Mouse (Mus musculus): ENCODE measurements at regions not wholly inside any gene's neighbourhood (a gene's known extent, or its start where the extent isn't known, plus 50 kb on each side); places are given as distances from the start of the nearest gene placed in this dataset.

DNA sequence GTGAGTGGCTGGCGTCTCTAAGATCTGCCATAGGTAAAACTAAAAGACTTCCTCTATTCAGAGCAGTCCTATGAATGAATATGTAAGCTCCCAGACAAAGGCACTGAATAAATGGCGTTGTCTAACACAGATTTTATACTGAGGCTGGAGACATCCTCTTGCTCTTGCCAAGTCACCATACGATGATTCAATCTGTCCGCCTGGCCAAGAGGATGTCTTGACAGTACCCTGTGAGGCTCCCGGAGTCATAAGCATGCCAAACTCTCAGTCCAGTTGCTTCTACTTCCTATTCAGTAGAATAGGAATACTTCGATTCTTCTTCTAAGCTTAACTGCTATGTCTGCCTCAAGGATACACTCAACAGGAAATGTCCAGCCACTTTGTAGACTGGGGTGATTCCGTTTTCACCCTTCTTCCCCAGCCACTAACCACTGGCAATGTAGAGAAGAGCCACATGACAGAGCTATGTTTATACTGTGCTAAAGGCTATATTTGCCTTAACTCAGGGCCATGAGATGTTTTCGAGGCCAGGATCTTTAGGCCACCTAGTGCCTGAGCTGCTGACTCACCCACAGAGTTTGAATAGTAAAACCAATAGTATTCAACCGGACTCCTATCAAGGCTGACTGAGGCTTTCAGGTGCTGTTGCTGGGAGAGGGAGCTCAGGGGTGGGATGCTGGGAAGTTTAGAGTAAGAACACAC, 188.7 kb upstream of the Atp5g3 start:
- DNase-seq (ENCODE audit: low read depth, low spot score): no peak

DNA sequence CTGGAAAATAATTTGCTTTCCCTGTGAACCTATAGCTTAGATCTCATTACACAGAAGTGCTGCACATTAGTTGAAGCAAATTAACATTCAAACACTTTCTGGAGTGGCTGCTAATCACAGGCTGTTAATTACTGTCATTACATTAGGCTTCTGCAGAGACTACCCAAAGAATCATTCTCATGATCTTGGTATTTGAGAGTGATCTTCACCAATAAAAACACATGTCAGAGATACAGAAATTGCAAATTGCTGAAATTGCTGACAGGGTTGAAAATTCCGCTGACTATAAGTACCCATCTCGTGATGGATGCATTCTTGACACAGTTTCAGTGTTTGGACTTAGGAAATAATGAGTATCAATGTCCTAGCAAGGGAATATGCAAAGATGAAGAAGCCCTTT, 185.7 kb upstream of the Atp5g3 start:
- DNase-seq (ENCODE audit: low read depth, low spot score): no peak

DNA sequence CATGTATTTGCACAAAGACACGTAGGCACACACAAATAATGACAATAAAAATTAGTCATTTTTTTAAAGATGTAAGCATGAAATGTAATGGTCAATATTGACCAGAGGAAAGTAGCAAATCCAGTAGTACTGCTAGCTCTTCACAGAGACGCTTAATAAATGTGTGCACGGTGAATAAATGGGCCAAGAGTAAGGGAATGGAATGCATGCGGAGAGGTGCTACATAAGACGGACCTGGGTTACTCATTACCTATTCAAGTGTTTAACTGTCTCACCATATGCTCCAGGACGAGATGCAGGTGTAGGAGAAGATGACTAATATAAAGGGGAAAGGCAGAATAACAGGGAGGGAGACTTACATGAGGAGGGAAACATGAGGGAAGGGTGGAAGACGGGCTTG, 182.4 kb upstream of the Atp5g3 start:
- no peak for DNase-seq (ENCODE audit: low read depth, low spot score)

DNA sequence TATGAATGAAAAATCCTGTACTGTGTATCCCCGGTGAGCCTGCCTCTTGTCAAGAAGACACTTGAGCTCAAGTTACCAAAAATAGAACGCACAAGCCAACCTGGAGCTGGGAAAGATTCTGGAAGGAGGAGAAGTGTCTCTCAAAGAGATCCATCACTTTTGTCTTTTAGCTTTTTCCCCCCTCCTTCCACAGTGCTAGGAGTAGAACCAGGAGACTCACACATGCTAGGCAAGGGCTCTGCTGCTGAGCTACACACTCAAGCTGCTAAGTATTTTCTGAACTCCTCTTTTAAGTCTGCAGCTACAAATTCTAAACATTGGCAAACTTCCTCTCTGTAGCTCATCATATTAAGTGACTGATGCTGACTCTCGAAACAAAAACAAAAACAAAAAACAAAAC, 176.2 kb upstream of the Atp5g3 start:
- DNase-seq (ENCODE audit: low read depth, low spot score): no peak

DNA sequence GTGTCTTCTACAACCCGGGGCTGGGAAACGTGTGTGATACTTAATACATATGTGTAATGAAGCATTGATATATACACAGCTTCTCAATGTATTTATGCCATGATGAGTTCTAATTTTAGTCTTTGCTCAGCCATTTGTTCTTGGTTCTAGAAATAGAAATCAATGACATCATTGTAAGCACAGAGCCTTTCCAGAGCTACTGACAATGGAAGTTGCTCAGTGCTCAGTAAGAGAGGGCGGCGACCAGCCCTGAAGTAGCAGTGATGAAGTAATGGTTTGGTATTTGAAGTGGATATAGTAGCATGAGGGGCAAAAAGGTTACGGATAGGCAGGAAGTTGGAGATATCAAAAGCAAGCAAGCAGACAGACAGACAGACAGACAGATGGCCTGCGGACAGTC, 173.8 kb upstream of the Atp5g3 start:
- DNase-seq (ENCODE audit: low read depth, low spot score): no peak

DNA sequence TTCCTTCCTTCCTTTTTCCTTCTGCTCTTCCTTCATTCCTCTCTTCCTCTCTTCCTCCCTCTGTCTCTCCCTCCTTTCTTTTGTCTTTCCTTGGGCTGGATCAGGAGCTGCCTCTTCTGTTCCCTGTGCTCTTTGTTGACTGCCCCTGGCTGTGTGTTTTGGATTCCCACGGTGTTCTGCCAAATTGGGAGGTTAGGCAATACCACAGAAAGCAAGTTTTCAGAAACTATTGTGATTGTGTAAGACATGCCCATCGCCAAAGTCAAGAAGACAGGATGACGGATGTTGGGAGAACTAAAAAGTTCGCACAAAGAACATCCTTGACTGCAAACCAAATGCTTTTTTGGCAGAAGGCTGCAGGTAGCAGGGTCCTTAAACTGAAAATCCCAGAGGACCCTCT, 165.6 kb upstream of the Atp5g3 start:
- DNase-seq (ENCODE audit: low read depth, low spot score): no peak

DNA sequence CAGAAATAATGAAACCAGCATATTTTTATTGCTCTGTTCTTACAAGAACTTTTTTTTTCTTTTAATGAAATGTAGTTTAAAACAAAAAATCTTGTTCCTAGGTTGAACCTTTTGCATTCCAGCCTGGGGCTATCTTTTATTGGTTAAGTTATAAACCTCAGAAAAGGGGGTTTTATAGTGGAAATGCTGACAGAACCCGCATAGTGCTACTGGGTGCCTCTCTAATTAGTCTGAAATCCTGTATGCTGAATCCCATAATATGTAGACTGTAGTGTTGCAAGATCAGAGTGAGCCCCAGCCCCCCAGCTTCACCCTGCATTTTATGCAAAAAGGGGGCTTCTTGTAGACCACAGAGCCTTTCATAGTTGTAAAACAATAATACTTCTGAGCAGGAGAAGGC, 164.4 kb upstream of the Atp5g3 start:
- no peak for DNase-seq (ENCODE audit: low read depth, low spot score)

DNA sequence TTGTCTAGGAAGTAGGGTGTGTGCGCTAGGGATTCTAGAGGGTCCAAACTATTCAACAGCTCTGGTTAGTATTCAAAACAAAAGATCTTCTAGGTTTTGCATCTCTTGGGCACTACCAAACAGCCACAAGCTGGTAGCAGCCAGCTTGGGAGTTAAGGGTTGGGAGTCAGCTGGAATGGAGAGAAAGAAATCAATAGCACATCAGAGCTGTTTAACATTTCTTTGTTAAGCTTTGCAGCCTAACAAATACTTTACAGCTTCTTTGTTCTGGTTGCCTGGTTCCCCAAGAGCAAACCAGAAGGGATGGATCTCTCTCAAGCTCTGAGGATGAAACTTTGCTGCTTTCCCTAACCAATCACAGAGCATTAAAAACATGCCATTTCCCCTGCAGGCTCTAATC, 162.3 kb upstream of the Atp5g3 start:
- no peak for DNase-seq (ENCODE audit: low read depth, low spot score)

DNA sequence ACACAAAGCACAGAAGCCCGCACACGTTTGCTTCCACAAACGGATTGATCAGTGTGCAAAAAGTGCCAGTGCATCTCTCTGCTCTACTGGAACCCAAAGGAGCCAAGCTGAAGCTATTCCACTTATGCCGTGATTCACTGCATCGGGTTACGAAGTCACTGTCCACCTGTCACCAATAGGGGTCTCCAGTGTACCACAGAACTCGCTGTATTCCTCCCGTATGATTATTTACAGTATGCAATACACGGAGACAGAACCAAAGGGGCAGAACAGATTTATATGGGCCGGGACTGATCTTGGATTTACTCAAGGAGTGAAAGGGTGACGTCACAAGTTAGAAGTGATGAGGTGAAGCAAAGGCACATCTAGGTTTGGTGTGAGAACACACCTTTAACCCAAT, 155.5 kb upstream of the Atp5g3 start:
- DNase-seq (ENCODE audit: low read depth, low spot score): peak; percentile 63

DNA sequence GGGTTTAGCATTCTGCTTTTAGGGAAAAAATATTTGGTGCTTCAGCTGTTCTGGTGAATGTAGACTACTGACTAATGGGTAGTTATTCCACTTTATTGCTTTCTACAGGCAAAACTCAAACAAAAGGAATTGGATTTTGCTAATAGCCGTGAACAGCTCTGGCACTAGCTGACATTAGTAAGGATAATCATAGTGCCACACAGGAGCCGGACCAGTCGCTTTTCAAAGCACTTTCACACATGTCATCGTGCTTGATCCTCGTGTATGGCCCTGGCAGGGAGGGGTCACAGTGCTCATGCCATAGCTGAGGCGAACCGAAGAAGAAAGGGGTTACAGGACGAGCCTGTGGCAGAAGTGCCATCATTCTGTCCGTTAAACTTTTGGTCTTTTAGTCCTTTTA, 153.2 kb upstream of the Atp5g3 start:
- DNase-seq (ENCODE audit: low read depth, low spot score): no peak

DNA sequence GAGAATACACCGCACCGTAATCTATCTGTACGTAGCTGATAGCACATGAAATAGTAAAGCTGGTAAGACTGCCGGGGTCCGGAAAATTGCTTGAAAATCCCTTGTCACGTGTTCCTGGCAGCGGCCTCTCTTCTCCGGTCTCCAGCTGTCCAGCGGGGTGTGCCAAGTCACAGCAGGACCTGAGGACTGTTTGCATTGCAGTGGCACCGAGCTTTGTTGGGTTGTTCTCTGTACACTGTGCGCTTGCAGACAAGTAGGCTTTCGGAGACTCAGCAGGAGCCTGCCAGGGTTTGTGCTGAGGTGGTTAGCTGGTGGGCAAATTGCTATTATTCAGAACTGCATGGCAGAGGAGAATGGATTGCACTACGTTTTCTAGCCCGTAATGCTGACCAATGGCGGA, 152.7 kb upstream of the Atp5g3 start:
- no peak for DNase-seq (ENCODE audit: low read depth, low spot score)

DNA sequence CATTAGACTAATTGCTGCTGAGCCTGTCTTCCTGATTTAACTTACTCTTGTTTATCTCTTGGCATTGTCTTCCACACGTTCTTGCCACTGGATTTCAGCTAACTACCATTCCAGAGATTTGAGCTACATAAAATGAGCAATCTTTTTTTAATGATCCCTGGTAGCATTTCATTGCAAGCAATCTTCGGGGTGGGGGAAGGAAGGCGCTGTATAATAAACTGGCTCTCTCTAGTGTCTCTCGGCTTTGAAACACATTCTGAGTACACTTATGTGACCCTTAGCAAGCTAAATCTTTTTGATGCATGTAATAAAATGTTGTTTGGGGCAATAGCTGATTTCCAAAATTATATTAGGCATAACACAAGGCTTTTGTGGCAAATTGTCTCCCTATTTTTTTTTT, 152.2 kb upstream of the Atp5g3 start:
- DNase-seq (ENCODE audit: low read depth, low spot score): no peak

DNA sequence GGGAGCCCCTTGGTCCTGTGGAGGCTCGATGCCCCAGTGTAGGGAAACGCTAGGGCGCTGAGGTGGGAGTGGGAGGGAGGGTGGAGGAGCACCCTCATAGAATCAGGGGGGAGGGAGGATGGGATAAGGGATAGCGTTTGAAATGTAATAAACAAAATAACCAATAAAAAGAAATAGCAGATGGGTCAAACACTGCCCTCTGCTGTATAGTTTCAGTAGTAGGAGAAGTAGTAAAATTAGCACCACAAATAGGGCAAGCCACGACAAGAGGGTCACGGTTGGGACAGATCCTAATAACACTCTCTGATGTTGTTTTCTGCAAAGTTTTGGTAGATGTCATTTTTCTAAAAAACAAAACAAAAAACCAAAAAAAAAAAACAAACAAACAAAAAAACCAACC, 131.3 kb upstream of the Atp5g3 start:
- peak; percentile 16 for DNase-seq (ENCODE audit: low read depth, low spot score)

DNA sequence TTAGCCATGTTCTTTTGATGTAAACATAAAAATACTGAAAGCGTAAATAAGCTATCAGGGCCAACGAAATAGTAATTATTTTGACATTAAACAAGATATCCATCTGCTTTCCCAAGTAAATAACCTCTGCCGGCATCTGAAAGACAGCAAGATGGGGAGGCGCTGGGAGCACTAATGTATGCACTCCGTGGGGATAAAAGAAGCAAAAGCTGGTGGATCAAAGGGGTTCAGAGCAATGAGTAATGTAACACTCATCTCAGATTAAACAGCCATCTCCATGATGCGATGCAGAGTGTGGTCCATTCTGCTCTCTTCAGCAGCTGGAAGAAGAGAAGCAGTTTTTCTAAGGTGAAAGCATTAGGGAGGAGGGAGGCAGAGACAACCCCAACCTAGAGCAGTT, 128.5 kb upstream of the Atp5g3 start:
- DNase-seq (ENCODE audit: low read depth, low spot score): no peak

DNA sequence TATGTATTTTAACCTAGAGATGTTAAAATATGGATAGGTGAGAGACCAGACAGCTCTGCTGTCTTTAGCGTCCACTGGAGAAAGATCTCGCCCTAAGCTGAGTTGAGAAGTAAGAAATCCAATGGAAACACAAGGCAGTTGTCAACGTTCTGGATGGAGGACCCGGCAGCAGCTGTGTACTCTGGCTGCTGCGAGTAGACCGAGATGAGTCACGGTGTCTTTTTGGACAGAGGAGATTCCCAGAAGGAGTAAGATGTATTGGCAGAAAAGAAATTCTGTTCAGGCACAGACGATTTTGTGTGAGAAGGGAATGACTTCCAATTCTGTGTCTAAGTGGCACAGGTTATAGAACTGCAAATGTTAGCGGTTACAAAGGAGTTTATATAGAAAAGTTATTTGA, 124.9 kb upstream of the Atp5g3 start:
- DNase-seq (ENCODE audit: low read depth, low spot score): no peak

DNA sequence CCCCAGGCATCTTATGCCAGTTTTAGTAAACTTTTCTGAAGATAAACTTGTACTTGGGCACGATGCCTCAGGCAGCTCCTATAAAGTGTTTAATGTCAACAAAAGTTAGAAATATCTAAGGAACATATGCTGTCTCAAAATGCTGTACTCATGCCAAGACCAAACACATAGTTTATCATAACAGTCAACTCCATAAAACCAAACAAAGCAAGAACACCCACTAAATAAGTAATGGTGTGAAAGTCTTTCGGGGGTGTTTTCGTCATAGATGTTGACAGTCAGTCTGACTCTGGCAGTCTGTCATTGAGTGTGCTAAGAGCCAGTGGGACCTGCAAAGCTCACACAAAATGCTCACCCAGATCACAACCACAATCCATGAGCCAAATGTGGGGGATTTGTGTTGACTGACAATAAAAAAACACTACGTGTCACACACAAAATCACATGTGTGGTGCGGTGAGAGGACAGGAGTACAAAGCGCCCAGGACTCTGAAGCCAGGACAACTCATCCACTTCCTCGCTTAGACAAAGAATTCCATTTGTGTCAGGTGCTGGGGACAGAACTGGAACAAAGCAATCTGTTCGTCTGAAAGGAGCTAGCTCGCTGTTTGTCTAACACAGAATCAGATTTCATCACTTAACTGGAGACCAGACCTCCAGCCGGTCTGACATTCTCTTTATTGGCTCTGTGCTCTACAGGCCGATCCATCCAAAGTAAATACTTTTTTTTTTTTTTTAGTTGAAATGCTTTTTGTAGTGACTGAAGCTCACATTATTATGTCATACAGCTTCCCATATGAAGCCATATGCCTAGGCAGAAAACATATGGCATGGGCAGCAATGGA, 121.3 kb upstream of the Atp5g3 start:
- no peak for DNase-seq (ENCODE audit: low read depth, low spot score)

DNA sequence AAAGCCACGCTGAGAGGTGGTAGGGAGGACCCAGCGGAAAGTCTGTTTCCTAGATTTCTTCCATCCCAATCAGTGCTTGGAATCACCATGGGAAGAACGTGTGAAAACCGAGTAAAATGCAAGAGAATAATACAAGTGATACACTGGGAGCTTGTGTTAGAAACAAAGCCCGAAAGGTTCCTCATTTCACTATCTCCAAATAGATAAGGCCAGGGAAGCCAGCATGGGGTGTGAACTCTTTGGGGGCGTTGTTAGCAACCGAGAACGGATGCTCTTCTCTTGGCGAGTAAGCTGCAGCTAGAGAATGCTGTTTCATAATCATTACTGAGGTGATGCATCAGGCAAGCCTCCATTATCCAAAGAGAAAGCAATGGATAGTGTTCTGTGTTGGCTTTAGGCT, 118.8 kb upstream of the Atp5g3 start:
- no peak for DNase-seq (ENCODE audit: low read depth, low spot score)

DNA sequence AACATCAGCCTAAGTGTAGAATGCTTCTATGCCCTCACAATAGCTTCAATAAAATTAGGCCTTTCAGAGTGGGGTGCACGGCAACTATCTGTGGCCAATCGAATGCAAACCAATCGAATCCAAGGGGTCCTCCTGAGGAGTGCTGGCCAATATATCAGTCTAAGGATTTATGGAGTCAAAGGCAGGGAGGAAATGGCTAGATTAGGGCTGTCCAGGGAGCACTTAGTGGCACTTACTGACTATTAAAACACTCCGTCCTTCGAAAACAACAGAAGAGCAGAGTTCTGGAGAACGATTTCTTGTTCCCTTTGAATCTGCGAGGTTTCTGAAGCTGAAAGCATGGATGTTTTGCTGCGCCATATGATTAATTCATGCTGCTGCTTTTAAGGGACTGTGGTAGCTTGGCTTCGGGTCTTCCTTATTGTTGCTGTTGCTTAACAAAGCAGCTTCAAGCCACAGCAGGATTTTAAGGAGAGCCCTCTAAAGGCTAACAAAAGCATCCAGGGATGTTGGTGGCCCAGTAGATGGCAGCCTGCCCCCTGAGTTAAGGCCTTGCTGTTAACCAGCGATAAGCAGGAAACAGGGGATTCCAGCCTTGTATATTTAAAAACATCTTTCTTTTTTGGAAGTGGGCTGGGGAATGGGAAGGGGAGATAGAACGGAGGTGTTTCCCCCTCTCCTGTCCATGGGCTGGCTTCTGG, 116.4 kb upstream of the Atp5g3 start:
- no peak for DNase-seq (ENCODE audit: low read depth, low spot score)

DNA sequence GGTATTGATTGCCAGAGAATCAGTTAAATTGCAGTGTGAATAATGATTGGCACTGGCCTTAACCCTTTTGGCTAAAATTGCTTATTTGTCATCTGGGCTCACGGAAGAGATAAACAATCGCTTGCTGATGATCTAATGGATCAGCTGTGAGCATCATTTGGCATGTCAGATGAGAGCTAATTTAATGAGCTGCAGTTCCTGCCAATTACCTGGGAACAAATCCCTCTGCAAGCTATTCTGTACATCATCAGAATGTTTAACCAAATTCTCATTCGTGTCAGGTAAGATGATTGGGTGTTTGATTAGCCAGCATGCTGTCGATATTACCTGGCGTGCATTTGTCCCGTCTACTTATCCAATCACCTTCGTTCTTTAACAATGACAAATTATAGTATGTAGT, 104.0 kb upstream of the Atp5g3 start:
- no peak for DNase-seq (ENCODE audit: low read depth, low spot score)

DNA sequence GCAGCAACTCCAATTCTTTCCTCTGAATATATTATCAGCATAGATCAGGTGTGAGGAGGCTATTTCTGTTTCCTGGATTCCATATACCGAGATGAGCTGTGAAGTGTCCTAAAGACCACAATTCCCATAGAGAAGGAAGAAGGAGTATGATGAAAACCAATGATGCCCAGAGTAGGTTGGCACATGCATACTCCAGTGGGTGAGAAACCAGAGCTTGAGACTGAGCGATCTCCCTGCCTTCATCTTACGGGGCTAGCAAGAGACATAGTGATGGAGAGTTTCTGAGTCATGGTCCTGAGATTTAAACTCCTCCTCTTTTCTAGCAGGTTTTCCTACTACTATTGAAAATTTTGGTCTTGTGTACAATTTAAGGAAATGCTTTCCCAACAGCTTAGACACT, 103.1 kb upstream of the Atp5g3 start:
- DNase-seq (ENCODE audit: low read depth, low spot score): no peak

DNA sequence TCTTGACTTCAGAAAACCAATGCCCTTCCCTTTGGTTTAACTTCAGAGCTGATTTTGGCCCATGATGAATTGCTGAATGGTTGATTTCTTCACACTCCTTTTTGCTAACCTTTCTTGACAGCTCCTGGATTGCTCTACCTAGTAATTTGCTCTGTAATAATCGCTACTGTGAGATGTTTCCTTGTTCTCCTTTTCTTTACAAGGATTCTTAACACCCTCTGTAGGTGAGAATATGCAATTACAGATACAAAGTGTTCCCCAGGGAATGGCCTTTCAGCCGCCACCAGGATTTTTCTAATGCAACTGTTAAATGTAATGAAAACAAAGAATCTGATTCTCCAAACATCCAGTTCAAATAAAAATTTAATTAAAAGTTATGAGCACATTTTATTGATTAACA, 87.4 kb upstream of the Atp5g3 start:
- DNase-seq (ENCODE audit: low read depth, low spot score): peak; percentile 47

DNA sequence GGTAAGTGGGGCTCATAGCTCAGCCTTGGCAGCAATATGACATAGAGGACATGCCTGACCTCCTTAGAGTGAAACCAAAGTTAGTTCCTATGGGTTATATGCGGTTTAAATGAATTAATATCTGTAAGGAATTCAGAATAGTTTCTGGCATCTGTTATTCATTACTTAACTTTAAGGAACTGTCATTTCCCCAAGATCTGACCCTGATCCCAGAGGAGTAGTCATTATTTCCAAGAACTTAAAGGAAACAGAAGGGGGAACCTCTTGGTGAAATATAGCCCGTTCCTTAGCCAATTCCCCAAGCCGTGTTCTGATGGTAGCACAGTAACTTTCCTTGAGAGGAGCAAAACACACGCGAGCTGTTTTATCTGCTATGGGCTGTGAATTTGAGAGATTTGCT, 85.9 kb upstream of the Atp5g3 start:
- DNase-seq (ENCODE audit: low read depth, low spot score): no peak

DNA sequence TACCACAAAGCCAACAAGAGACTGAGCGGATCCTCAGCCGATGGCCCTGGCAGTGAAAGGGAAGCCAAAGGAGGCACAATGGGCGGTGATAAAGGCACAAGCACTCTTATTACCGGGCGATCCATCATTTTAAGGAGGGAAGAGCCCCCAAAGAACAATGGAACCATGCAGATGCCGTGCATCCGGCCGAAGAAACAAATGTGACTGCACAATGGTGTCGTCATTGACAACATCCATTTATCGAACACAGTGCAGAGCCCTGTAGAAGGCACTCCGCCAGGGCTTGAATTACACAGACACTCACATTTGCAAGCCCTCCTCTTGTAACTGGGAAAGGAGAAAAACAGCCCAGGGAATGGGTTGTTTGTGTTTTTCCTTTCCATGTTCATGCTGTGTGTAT, 80.7 kb upstream of the Atp5g3 start:
- DNase-seq (ENCODE audit: low read depth, low spot score): no peak

Data from A20 (cell line).